Mouse (Mus musculus) lung, embryonic 14.5 days (tissue): ENCODE results near the gene Ssbp3. TPM values are rescaled to one million over a fixed set of nuclear protein-coding genes. Genes with fewer than 3 reads are reported as not detected.

Experiments
- ATAC-seq: fragments of 200-750 bp; cut with Nextera tagmentation; 2 replicates; pipeline ENCODE4 v1.8.0; 2017; ENCODE audit warnings: mild to moderate bottlenecking, moderate TSS enrichment, moderate library complexity; ENCODE audit not compliant: insufficient read depth
- DNase-seq: peaks from one replicate; pipeline ENCODE4 v3.0.0-alpha.2; 2015
- H3K27ac ChIP-seq: fragments of 300-500 bp; sonication (generic); 2 replicates; pipeline ENCODE4 v1.5.1; 2014; ENCODE audit warnings: low read depth, mild to moderate bottlenecking, moderate library complexity
- H3K27me3 ChIP-seq: fragments of 300-500 bp; sonication (generic); 2 replicates; pipeline ENCODE4 v1.6.1; 2014; ENCODE audit warnings: low read length, control low read depth; ENCODE audit not compliant: insufficient read depth
- H3K36me3 ChIP-seq: fragments of 300-500 bp; sonication (generic); 2 replicates; pipeline ENCODE4 v1.6.1; 2014; ENCODE audit warnings: control low read depth; ENCODE audit not compliant: insufficient read depth
- H3K4me1 ChIP-seq: fragments of 300-500 bp; sonication (generic); 2 replicates; pipeline ENCODE4 v1.6.1; 2014; ENCODE audit warnings: antibody characterized with exemption, control low read depth; ENCODE audit not compliant: insufficient read depth
- H3K4me2 ChIP-seq: fragments of 300-500 bp; sonication (generic); 2 replicates; pipeline ENCODE4 v1.6.1; 2014; ENCODE audit warnings: mild to moderate bottlenecking
- H3K4me3 ChIP-seq: fragments of 300-500 bp; sonication (generic); 2 replicates; pipeline ENCODE4 v1.5.1; 2014; ENCODE audit warnings: low read depth, low read length
- H3K9ac ChIP-seq: fragments of 300-500 bp; sonication (generic); 2 replicates; pipeline ENCODE4 v1.6.1; 2014
- H3K9me3 ChIP-seq: fragments of 300-500 bp; sonication (generic); 2 replicates; pipeline ENCODE4 v1.6.1; 2016; ENCODE audit warnings: low read depth, low read length, control low read depth
- CTCF ChIP-seq: IDR thresholded peaks from 2 replicates; pipeline ENCODE4 v1.5.1; 2016; ENCODE audit warnings: antibody characterized with exemption, low read depth
- WGBS: fragments of 180-500 bp; shearing (Covaris S2); extraction: QIAGEN DNeasy Blood & Tissue Kit; methylation state at CpG from one replicate; pipeline ENCODE4 v1.1.7; 2014; 5-methylcytosine and 5-hydroxymethylcytosine counted together
- polyA plus RNA-seq: library from polyadenylated mRNA; unstranded; fragments of >200 nt; fragmentation: Nextera tagmentation; extraction: Ambion mirVana; gene quantifications from 2 replicates; pipeline ENCODE4 v1.2.1, GENCODE M21; 2014

The Ssbp3 gene
- polyA plus RNA-seq, 1 experiment from 2014 or later = 80.2 TPM

GRCm38 (mm10) chr4:107026451-107026850, 116.0 kb downstream of the Ssbp3 start:
- no peak overlapping the region for H3K4me2 ChIP-seq
- WGBS = 55% methylated on average over 8 of the region's 8 CpGs
- peaks cover 56% of the 10 kb centered on the region for H3K36me3 ChIP-seq
- no peaks in the 10 kb centered on the region for H3K27me3 ChIP-seq
- no peak overlapping the region for H3K4me3 ChIP-seq
- H3K27ac ChIP-seq = no peak overlapping the region
- H3K9me3 ChIP-seq = no peaks in the 10 kb centered on the region
- DNase-seq (peak; percentile 11), ATAC-seq (no peak)
- no peak overlapping the region for H3K9ac ChIP-seq
- TF ChIP-seq CTCF = no peak
- no peaks in the 10 kb centered on the region for H3K4me1 ChIP-seq

- no peak overlapping the region for H3K9ac ChIP-seq
- no peak overlapping the region for H3K27ac ChIP-seq
- ATAC-seq = no peak
- no peaks in the 10 kb centered on the region for H3K27me3 ChIP-seq
- H3K4me1 ChIP-seq = no peaks in the 10 kb centered on the region
- H3K9me3 ChIP-seq = no peaks in the 10 kb centered on the region
- peaks cover 92% of the 10 kb centered on the region for H3K36me3 ChIP-seq
- no peak for DNase-seq
- H3K4me3 ChIP-seq = no peak overlapping the region
- WGBS = 77% methylated on average over 4 of the region's 4 CpGs
- H3K4me2 ChIP-seq = no peak overlapping the region
- no peak for TF ChIP-seq CTCF
Observed at GRCm38 (mm10) chr4:107035689-107036088, 125.2 kb downstream of the Ssbp3 start.

- peaks cover 92% of the 10 kb centered on the region for H3K36me3 ChIP-seq
- H3K4me3 ChIP-seq = no peak overlapping the region
- ATAC-seq = no peak
- H3K4me2 ChIP-seq = no peak overlapping the region
- DNase-seq = no peak
- no peaks in the 10 kb centered on the region for H3K27me3 ChIP-seq
- H3K27ac ChIP-seq = no peak overlapping the region
- H3K9ac ChIP-seq = no peak overlapping the region
- H3K4me1 ChIP-seq = no peaks in the 10 kb centered on the region
- TF ChIP-seq CTCF = no peak
- no peaks in the 10 kb centered on the region for H3K9me3 ChIP-seq
- WGBS = 97% methylated on average over 2 of the region's 2 CpGs
Observed at GRCm38 (mm10) chr4:107036985-107037384, 126.5 kb downstream of the Ssbp3 start.

- Histone ChIP-seq H3K9me3 (no peaks in the 10 kb centered on the region), H3K4me1 (no peaks in the 10 kb centered on the region), H3K4me2 (no peak overlapping the region), H3K36me3 (peaks cover 92% of the 10 kb centered on the region), H3K27me3 (no peaks in the 10 kb centered on the region), H3K4me3 (no peak overlapping the region), H3K27ac (no peak overlapping the region), H3K9ac (no peak overlapping the region)
- no peak for ATAC-seq
- no peak for DNase-seq
- no peak for TF ChIP-seq CTCF
- 83% methylated on average over 4 of the region's 4 CpGs for WGBS
Observed at GRCm38 (mm10) chr4:107038303-107038702, 127.8 kb downstream of the Ssbp3 start.

- Histone ChIP-seq H3K27me3 (no peaks in the 10 kb centered on the region), H3K4me1 (no peaks in the 10 kb centered on the region), H3K27ac (no peak overlapping the region), H3K9me3 (no peaks in the 10 kb centered on the region), H3K36me3 (peaks cover 92% of the 10 kb centered on the region), H3K9ac (no peak overlapping the region), H3K4me3 (no peak overlapping the region), H3K4me2 (no peak overlapping the region)
- no peak for TF ChIP-seq CTCF
- DNase-seq (no peak), ATAC-seq (no peak)
- WGBS = 83% methylated on average over 8 of the region's 8 CpGs
Observed at GRCm38 (mm10) chr4:107039270-107039669, 128.8 kb downstream of the Ssbp3 start.

GRCm38 (mm10) chr4:107042304-107042703, 131.8 kb downstream of the Ssbp3 start:
- H3K4me3 ChIP-seq = no peak overlapping the region
- 87% methylated on average over 6 of the region's 6 CpGs for whole genome bisulfite sequencing
- DNase-seq (no peak), ATAC-seq (no peak)
- H3K4me2 ChIP-seq = no peak overlapping the region
- H3K4me1 ChIP-seq = no peaks in the 10 kb centered on the region
- H3K36me3 ChIP-seq = peaks cover 93% of the 10 kb centered on the region
- H3K9me3 ChIP-seq = no peaks in the 10 kb centered on the region
- H3K27ac ChIP-seq = no peak overlapping the region
- no peaks in the 10 kb centered on the region for H3K27me3 ChIP-seq
- no peak overlapping the region for H3K9ac ChIP-seq
- TF ChIP-seq CTCF = no peak

GRCm38 (mm10) chr4:107045188-107045587, 134.7 kb downstream of the Ssbp3 start:
- H3K9me3 ChIP-seq = no peaks in the 10 kb centered on the region
- H3K4me3 ChIP-seq = no peak overlapping the region
- DNase-seq (no peak), ATAC-seq (no peak)
- H3K4me1 ChIP-seq = no peaks in the 10 kb centered on the region
- no peak for TF ChIP-seq CTCF
- WGBS = 98% methylated on average over 13 of the region's 13 CpGs
- no peaks in the 10 kb centered on the region for H3K27me3 ChIP-seq
- no peak overlapping the region for H3K9ac ChIP-seq
- H3K27ac ChIP-seq = no peak overlapping the region
- H3K36me3 ChIP-seq = peaks cover 86% of the 10 kb centered on the region
- no peak overlapping the region for H3K4me2 ChIP-seq

GRCm38 (mm10) chr4:107047806-107048205, 137.3 kb downstream of the Ssbp3 start:
- Histone ChIP-seq H3K27me3 (no peaks in the 10 kb centered on the region), H3K4me2 (no peak overlapping the region), H3K27ac (no peak overlapping the region), H3K9ac (no peak overlapping the region), H3K4me3 (no peak overlapping the region), H3K4me1 (no peaks in the 10 kb centered on the region), H3K9me3 (no peaks in the 10 kb centered on the region), H3K36me3 (peaks cover 62% of the 10 kb centered on the region)
- DNase-seq (no peak), ATAC-seq (no peak)
- no peak for TF ChIP-seq CTCF
- WGBS = 78% methylated on average over 5 of the region's 5 CpGs
